Mouse (Mus musculus): Measurements from ENCODE around the gene E330021D16Rik. TPM values are rescaled to one million over a fixed set of nuclear protein-coding genes. Genes with fewer than 3 reads are reported as not detected.

Gene E330021D16Rik
- polyA plus RNA-seq, 2 experiments, result 0.08 to 0.34 TPM

GRCm38 (mm10) chr6:136456302-136456701, 40.9 kb upstream of the E330021D16Rik start:
- 51% methylated on average over 1 of the region's 1 CpGs for WGBS (ENCODE audit: insufficient replicate concordance)
- H3K9me3 ChIP-seq (ENCODE audit: control insufficient read depth, low read length), result no peaks in the 10 kb centered on the region
- H3K4me2 ChIP-seq (ENCODE audit: low read depth), result no peak overlapping the region
- peaks cover 0 to 6% of the 10 kb centered on the region in 2 experiments; a peak in 2 of 4 replicates for H3K4me1 ChIP-seq (replicated peaks; ENCODE audit: control insufficient read depth in 2 of 2, insufficient read depth in 2 of 2, low read length in 1 of 2)
- TF ChIP-seq EP300 (IDR thresholded peaks at IDR 0.05; ENCODE audit: low read depth) (no peak), CTCF (IDR thresholded peaks at IDR 0.05; ENCODE audit: low read depth) (no peak)
- no peaks in the 10 kb centered on the region for H3K36me3 ChIP-seq (replicated peaks; ENCODE audit: control insufficient read depth, insufficient read depth, low read depth)
- H3K27ac ChIP-seq, result no peak overlapping the region
- ATAC-seq (ENCODE audit: insufficient read depth) (no peak), DNase-seq (ENCODE audit: low read depth in 3 of 3, low spot score in 3 of 3) (no peak)
- no peak overlapping the region for H3K9ac ChIP-seq (replicated peaks)
- H3K27me3 ChIP-seq (ENCODE audit: control insufficient read depth, insufficient read depth, low read length), result no peaks in the 10 kb centered on the region; the same call in 1 of the 2 replicates
- no peak overlapping the region for H3K4me3 ChIP-seq (ENCODE audit: insufficient read depth in 1 of 2, low read depth in 2 of 2, low read length in 2 of 2)

GRCm38 (mm10) chr6:136455696-136456095, 40.3 kb upstream of the E330021D16Rik start:
- Histone ChIP-seq H3K4me3 (ENCODE audit: insufficient read depth in 1 of 2, low read depth in 2 of 2, low read length in 2 of 2) (no peak overlapping the region), H3K9me3 (ENCODE audit: control insufficient read depth, low read length) (no peaks in the 10 kb centered on the region), H3K36me3 (replicated peaks; ENCODE audit: control insufficient read depth, insufficient read depth, low read depth) (no peaks in the 10 kb centered on the region), H3K27me3 (ENCODE audit: control insufficient read depth, insufficient read depth, low read length) (no peaks in the 10 kb centered on the region; the same call in 1 of the 2 replicates), H3K4me1 (replicated peaks; ENCODE audit: control insufficient read depth in 2 of 2, insufficient read depth in 2 of 2, low read length in 1 of 2) (peaks cover 0 to 6% of the 10 kb centered on the region in 2 experiments; a peak in 2 of 4 replicates), H3K9ac (replicated peaks) (no peak overlapping the region), H3K4me2 (ENCODE audit: low read depth) (no peak overlapping the region), H3K27ac (no peak overlapping the region)
- TF ChIP-seq EP300 (IDR thresholded peaks at IDR 0.05; ENCODE audit: low read depth) (no peak), CTCF (IDR thresholded peaks at IDR 0.05; ENCODE audit: low read depth) (no peak)
- ATAC-seq (ENCODE audit: insufficient read depth) (no peak), DNase-seq (ENCODE audit: low read depth in 3 of 3, low spot score in 3 of 3) (no peak)
- WGBS (ENCODE audit: insufficient replicate concordance), result 61% methylated on average over 3 of the region's 3 CpGs

- no peak for ATAC-seq (ENCODE audit: insufficient read depth)
- Histone ChIP-seq H3K4me3 (ENCODE audit: insufficient read depth in 1 of 2, low read depth in 2 of 2, low read length in 2 of 2) (no peak overlapping the region), H3K9ac (replicated peaks) (no peak overlapping the region), H3K4me1 (replicated peaks; ENCODE audit: control insufficient read depth in 2 of 2, insufficient read depth in 2 of 2, low read length in 1 of 2) (no peaks in the 10 kb centered on the region; a peak in 1 of 4 replicates), H3K9me3 (ENCODE audit: control insufficient read depth, low read length) (no peaks in the 10 kb centered on the region), H3K36me3 (replicated peaks; ENCODE audit: control insufficient read depth, insufficient read depth, low read depth) (no peaks in the 10 kb centered on the region), H3K27me3 (ENCODE audit: control insufficient read depth, insufficient read depth, low read length) (no peaks in the 10 kb centered on the region; the same call in 1 of the 2 replicates), H3K4me2 (ENCODE audit: low read depth) (no peak overlapping the region), H3K27ac (no peak overlapping the region)
- DNase-seq (ENCODE audit: low read depth in 3 of 3, low spot score in 3 of 3), result no peak
- 50% methylated on average over 3 of the region's 3 CpGs for WGBS (ENCODE audit: insufficient replicate concordance)
- TF ChIP-seq EP300 (IDR thresholded peaks at IDR 0.05; ENCODE audit: low read depth) (no peak), CTCF (IDR thresholded peaks at IDR 0.05; ENCODE audit: low read depth) (no peak)
Observed at GRCm38 (mm10) chr6:136452623-136453022, 37.3 kb upstream of the E330021D16Rik start.

GRCm38 (mm10) chr6:136450863-136451262, 35.5 kb upstream of the E330021D16Rik start:
- H3K27ac ChIP-seq, result no peak overlapping the region
- 64% methylated on average over 6 of the region's 6 CpGs for WGBS (ENCODE audit: insufficient replicate concordance)
- no peak overlapping the region for H3K4me3 ChIP-seq (ENCODE audit: insufficient read depth in 1 of 2, low read depth in 2 of 2, low read length in 2 of 2)
- H3K4me2 ChIP-seq (ENCODE audit: low read depth), result no peak overlapping the region
- no peaks in the 10 kb centered on the region for H3K9me3 ChIP-seq (ENCODE audit: control insufficient read depth, low read length)
- H3K27me3 ChIP-seq (ENCODE audit: control insufficient read depth, insufficient read depth, low read length), result no peaks in the 10 kb centered on the region; the same call in 1 of the 2 replicates
- no peaks in the 10 kb centered on the region for H3K36me3 ChIP-seq (replicated peaks; ENCODE audit: control insufficient read depth, insufficient read depth, low read depth)
- ATAC-seq (ENCODE audit: insufficient read depth), result no peak
- no peak overlapping the region for H3K9ac ChIP-seq (replicated peaks)
- no peak for DNase-seq (ENCODE audit: low read depth in 3 of 3, low spot score in 3 of 3)
- H3K4me1 ChIP-seq (replicated peaks; ENCODE audit: control insufficient read depth in 2 of 2, insufficient read depth in 2 of 2, low read length in 1 of 2), result no peaks in the 10 kb centered on the region; a peak in 1 of 4 replicates
- no peak for TF ChIP-seq EP300 (IDR thresholded peaks at IDR 0.05; ENCODE audit: low read depth)
- TF ChIP-seq CTCF (IDR thresholded peaks at IDR 0.05; ENCODE audit: low read depth), result no peak

- WGBS (ENCODE audit: insufficient replicate concordance), result 37% methylated on average over 1 of the region's 1 CpGs
- no peak for TF ChIP-seq EP300 (IDR thresholded peaks at IDR 0.05; ENCODE audit: low read depth)
- no peak for TF ChIP-seq CTCF (IDR thresholded peaks at IDR 0.05; ENCODE audit: low read depth)
- no peak overlapping the region for H3K4me3 ChIP-seq (ENCODE audit: insufficient read depth in 1 of 2, low read depth in 2 of 2, low read length in 2 of 2)
- H3K9me3 ChIP-seq (ENCODE audit: control insufficient read depth, low read length), result no peaks in the 10 kb centered on the region
- no peaks in the 10 kb centered on the region; a peak in 1 of 4 replicates for H3K4me1 ChIP-seq (replicated peaks; ENCODE audit: control insufficient read depth in 2 of 2, insufficient read depth in 2 of 2, low read length in 1 of 2)
- no peaks in the 10 kb centered on the region; the same call in 1 of the 2 replicates for H3K27me3 ChIP-seq (ENCODE audit: control insufficient read depth, insufficient read depth, low read length)
- DNase-seq (ENCODE audit: low read depth in 3 of 3, low spot score in 3 of 3) (no peak), ATAC-seq (ENCODE audit: insufficient read depth) (no peak)
- no peaks in the 10 kb centered on the region for H3K36me3 ChIP-seq (replicated peaks; ENCODE audit: control insufficient read depth, insufficient read depth, low read depth)
- H3K9ac ChIP-seq (replicated peaks), result no peak overlapping the region
- H3K4me2 ChIP-seq (ENCODE audit: low read depth), result no peak overlapping the region
- no peak overlapping the region for H3K27ac ChIP-seq
Observed at GRCm38 (mm10) chr6:136449930-136450329, 34.6 kb upstream of the E330021D16Rik start.

Data from liver, embryonic 14.5 days (tissue).